Mouse (Mus musculus): ENCODE measurements at regions not wholly inside any gene's neighbourhood (a gene's known extent, or its start where the extent isn't known, plus 50 kb on each side); places are given as distances from the start of the nearest gene placed in this dataset.

GRCm38 (mm10) chr14:61683791-61684411 is 76.6 kb downstream of the Kcnrg start:
- TF ChIP-seq CTCF (IDR thresholded peaks at IDR 0.05; ENCODE audit: control insufficient read depth, insufficient read depth, insufficient read length) (no peak), MAX (IDR thresholded peaks at IDR 0.05) (no peak)

All from C2C12 (cell line).